Mouse (Mus musculus) CD8-positive naive resting alpha-beta T cell, adult 2 months (primary cell): Measurements from ENCODE around the gene Tmem255b.

Source experiments
- DNase-seq, 2 experiments: peaks; one replicate each; pipeline ENCODE4 v3.0.0; 2022; ENCODE audit warnings: low read depth in 2 of 2, low spot score in 2 of 2

The Tmem255b gene

GRCm38 (mm10) chr8:13434889-13435288, at the start of gene Tmem255b:
Gene Tmem255b (plus strand): TSS chr8:13435189.
- DNase-seq, result no peak

DNA sequence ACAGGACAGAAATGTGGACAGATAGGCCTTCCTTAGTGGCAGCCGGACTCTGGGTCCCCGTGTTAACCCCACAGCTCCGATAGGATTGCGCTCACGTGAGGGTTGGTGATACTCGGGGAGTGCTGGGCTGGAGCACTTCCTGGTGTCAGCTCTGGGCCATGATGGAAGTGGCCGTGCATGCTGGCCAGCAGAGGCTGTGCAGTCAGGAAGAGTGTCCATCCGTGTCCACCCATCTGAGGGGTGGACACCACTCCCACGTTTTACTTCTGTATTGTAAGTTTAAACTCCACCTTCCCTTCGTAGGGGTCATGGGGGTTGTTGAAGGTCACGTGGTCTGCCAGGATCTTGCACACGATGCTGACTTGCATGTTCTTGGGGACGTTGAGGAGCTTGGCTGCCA, 48.6 kb upstream of the Tmem255b start:
- DNase-seq, result no peak

GRCm38 (mm10) chr8:13387728-13388127, 47.3 kb upstream of the Tmem255b start:
- DNase-seq, result no peak

- DNase-seq, result no peak
These were observed 46.2 kb upstream of the Tmem255b start for GRCm38 (mm10) chr8:13388744-13389143.

DNA sequence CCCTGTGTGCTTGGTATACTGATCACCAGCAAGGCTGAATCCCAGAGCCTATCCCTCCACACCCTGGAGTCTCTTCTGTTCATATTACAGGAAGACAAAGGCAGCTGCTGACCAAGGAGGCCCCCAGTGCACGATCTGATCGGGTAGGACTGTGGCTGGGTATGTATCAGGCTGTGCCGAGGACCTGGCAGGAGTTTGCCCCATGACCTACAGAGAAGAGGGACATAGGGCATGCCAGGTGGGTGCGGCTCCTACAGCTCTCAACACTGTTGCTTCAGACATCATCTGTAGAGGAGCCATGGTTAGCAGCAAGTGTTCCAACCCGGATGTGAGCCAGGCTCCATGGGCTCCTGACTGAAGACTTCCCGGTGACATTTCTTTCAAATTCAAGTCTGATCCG, 41.1 kb upstream of the Tmem255b start:
- DNase-seq, result no peak

DNA sequence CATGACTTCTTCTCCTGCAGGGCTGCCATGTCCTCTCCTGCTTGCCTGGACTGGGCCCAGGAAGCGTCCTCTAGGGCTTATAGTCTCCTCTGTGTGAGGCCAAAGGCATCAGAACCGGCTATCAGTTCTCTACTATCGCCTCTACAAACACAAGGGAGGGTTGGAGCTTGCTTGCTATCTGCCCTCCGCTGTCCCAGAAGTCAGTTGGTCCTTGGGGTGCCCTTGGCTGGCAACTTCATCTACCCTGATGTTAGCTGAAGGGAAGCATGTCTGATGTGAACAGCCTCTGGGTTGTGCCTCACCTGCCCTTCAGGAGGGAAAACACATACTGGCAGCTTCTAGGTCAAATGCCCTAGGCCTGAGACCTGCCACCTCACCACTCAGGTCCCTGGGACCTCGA, 38.3 kb upstream of the Tmem255b start, which contains the start of gene Atp4b:
TSS of gene Atp4b (minus strand) at position 101 of the 400 bp plus-strand sequence.
- no peak for DNase-seq

GRCm38 (mm10) chr8:13403517-13403916, 31.5 kb upstream of the Tmem255b start:
- no peak for DNase-seq

- no peak for DNase-seq
These were observed 30.3 kb upstream of the Tmem255b start, which contains the start of gene Grk1 for GRCm38 (mm10) chr8:13404666-13405131. Gene Grk1 (plus strand): TSS chr8:13405081.

GRCm38 (mm10) chr8:13406011-13406410, 29.0 kb upstream of the Tmem255b start:
- no peak for DNase-seq

DNA sequence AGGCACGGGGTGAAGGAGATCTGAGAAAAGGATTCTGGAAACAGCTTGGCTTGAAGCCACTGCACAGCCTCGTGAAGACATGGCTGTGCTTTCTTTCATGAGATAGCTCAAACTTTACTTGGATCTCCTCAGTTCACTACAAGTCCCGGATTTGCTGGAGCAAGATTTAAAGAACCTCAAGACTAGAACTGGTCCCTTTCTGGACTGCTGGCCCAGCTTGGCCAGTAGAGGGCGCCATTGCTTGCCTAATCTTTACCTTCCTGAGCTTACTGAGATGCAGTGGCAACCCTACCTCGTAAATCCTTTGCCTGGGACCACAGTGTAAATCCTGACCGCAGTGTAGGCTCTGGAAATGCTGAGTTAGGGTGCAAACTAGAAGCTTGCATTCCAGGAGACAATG, 23.4 kb upstream of the Tmem255b start:
- peak; percentile 38 to 44 for DNase-seq

- peak in 1 of 2 experiments; percentile 40 for DNase-seq
These were observed 22.0 kb upstream of the Tmem255b start for GRCm38 (mm10) chr8:13412891-13413558.

- DNase-seq, result no peak
These were observed 21.1 kb upstream of the Tmem255b start for GRCm38 (mm10) chr8:13413823-13414390.

DNA sequence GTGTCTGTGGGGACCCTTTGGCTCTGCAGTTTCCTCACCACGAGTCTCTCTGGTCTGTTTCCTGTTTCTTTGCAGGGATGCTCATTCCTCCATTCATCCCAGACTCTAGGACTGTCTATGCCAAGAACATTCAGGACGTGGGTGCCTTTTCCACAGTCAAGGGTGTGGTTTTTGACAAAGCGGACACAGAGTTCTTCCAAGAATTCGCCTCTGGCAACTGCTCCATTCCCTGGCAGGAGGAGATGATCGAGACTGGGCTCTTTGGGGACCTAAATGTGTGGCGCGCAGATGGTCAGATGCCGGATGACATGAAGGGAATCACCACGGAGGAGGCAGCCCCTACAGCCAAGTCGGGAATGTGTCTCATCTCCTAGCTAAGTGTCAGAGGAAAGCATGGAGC, 19.1 kb upstream of the Tmem255b start:
- no peak for DNase-seq

- no peak for DNase-seq
These were observed 15.8 kb upstream of the Tmem255b start for GRCm38 (mm10) chr8:13419111-13419639.

DNA sequence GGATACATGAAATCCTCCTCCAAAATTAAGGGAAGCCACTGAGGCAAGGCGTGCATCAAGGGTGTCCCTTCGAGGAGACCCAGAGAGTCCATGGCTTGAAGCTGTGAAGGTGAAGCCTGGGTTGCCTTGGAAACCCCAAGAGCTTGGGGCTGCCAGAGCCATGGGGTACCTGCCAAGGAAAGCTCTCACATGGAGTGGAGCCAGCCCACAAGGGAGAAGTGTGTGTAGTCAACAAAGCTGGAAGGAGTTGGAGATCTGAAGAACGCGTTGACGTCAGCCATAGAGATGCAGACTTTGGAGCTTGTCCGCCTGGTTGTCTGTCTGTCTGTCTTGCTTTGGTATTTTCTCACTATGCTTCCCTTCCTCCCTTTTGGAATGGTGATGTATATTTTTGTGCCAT, 14.0 kb upstream of the Tmem255b start:
- no peak for DNase-seq

GRCm38 (mm10) chr8:13427351-13427750, 7.6 kb upstream of the Tmem255b start:
- no peak for DNase-seq

DNA sequence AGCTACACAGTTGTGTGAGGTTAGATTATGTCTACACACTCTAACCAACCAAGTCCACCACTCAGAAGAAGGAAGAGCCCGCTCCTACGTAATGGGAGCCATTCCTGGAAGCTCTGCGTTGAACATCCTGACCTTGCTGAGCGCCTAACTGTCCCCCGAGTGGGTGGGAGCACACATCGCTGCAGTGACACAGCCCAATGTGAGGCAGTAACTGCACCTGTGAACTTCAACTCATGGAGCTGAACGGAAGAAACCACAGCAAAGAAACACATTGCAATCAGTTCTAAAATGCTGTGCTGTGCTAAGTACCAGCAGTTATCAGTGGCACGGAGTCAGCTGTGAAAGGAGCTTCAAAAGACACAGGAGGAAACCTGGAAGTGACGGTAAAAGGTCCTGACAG, 6.8 kb upstream of the Tmem255b start:
- DNase-seq, result no peak

DNA sequence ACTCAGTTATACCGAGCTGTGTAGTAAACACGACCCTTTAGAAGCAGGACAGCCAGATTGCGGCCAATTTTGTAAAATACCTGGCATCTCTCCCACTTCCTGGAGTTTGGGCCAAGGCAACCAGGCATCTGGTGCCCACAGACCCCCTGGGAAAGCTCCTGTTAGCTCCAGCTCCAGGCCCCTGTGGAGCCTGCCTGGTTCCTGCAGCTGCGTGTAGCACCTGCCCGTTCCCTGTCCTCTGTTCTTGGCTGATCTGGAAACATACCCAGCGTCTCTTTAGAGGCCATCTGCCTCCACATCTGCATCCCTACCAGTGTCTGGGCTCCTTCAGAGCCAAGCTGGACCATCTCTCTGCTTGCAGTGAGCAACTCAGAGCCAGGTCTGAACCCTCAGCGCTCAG, 4.6 kb upstream of the Tmem255b start:
- no peak for DNase-seq

- DNase-seq, result no peak
These were observed 4.1 kb upstream of the Tmem255b start for GRCm38 (mm10) chr8:13430866-13431265.

GRCm38 (mm10) chr8:13433130-13433529, 1.9 kb upstream of the Tmem255b start:
- DNase-seq, result no peak

GRCm38 (mm10) chr8:13436052-13436451, 1.1 kb downstream of the Tmem255b start:
- no peak for DNase-seq

DNA sequence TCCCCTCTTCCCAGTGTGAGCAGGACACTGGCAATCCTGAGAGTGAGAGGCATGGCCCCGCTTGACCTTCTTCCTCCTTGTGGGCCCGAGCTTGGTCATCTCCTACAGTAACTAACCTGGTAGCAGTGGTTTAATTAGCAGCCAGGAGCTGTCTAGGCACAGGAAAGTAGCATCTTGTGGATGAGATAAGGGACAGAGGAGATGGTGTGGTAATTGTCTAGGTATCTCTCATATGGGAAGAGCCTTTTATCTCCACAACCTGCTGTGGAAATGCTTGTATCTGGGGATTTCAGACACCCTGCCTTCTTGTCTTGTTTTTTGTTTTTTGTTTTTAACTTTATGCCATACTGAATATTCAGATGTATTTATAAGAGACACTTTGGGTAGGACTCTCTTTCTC, 2.5 kb downstream of the Tmem255b start:
- DNase-seq, result no peak

- no peak for DNase-seq
These were observed 7.2 kb downstream of the Tmem255b start for GRCm38 (mm10) chr8:13442152-13442551.
